Mouse (Mus musculus) embryonic stem cell, embryonic (primary cell): ENCODE data around the gene Timm13.

Experiments used
- CTCF ChIA-PET, 4 experiments: fragments of 300-600 bp in 2 of 4; fragments of 350-600 bp in 2 of 4; sonication (Branson Sonifier 250); formaldehyde crosslinking; loops; one replicate each; lab custom pipeline; 2022; ENCODE audit warnings: inconsistent platforms in 2 of 4; lab: Charles Lee
- POLR2A ChIA-PET, 4 experiments: fragments of 300-600 bp in 2 of 4; fragments of 350-600 bp in 2 of 4; sonication (Branson Sonifier 250); formaldehyde crosslinking; loops; one replicate each; lab custom pipeline; 2022; ENCODE audit warnings: antibody characterized with exemption in 4 of 4, inconsistent platforms in 1 of 4; lab: Charles Lee

Timm13 gene

DNA sequence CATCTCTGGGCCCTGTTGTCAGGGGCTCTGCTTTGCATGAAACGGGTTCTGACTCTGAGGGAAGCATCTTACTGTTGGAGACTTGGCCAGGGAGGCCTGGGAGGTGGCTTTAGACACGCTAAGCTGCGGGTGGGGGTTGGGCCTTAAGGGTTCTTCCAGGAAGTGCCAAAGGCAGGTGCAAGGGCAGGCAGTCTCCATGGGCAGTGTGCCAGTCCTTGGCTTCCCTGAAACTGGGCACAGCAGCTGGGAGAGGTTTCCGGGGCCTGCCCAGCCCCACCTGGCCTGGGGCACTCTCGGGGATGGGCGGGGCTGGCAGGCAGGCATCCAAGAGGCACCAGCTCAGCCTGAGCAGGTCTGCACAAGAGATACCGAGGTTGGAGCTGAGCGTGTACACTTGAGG, 36.9 kb upstream of the Timm13 start:
- POLR2A ChIA-PET: interaction anchor here (0.7 to 26.8 kb wide), 28 partner anchors 3 to 315 kb away, joined by 3 to 1108 read pairs (median 4); partner anchors contain the start of genes Gadd45b (in 4 of the 4), Amh (in 1 of the 4), Csnk1g2 (in 1 of the 4) and Eef2 (in 1 of the 4)
- CTCF ChIA-PET: interaction anchor here (0.6 to 2.3 kb wide), 10 partner anchors 8 to 53 kb away, joined by 3 to 16 read pairs (median 4); partner anchors contain the start of gene Gadd45b (in 2 of the 4)

DNA sequence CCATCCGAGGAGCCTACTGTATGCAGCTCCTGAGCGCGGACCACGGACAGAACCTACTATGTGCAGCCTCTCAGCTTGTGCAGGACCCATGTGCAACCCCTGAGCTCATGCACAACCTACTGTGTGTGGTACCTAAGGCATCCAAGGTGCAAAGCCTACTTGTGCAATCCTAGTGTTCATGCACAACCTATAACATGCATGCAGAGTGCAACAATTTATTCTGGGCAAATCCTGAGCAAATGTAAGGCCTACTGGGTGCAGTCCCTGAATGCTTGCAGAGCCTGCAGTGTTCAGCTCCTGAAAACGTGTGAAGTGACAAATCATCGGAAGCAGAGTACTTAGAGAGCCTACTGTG, 36.0 kb upstream of the Timm13 start:
- POLR2A ChIA-PET: interaction anchor here in 3 of 4 experiments (0.8 to 26.8 kb wide), 29 partner anchors 4 to 315 kb away, joined by 3 to 1108 read pairs (median 4); partner anchors contain the start of genes Gadd45b (in 2 of the 3), Csnk1g2 (in 1 of the 3), Eef2 (in 1 of the 3) and Lmnb2 (in 1 of the 3)
- CTCF ChIA-PET: interaction anchor here (0.6 to 2.3 kb wide), 18 partner anchors 8 to 62 kb away, joined by 3 to 16 read pairs (median 4); partner anchors contain the start of gene Timm13 (in 1 of the 4)

- POLR2A ChIA-PET: interaction anchor here in 3 of 4 experiments (0.8 to 26.8 kb wide), 26 partner anchors 4 to 314 kb away, joined by 3 to 1108 read pairs (median 6); partner anchors contain the start of genes Csnk1g2 (in 1 of the 3), Eef2 (in 1 of the 3), Gadd45b (in 1 of the 3) and Lmnb2 (in 1 of the 3)
- CTCF ChIA-PET: interaction anchor here (0.6 to 2.3 kb wide), 17 partner anchors 8 to 62 kb away, joined by 3 to 16 read pairs (median 4); partner anchors contain the start of gene Timm13 (in 1 of the 4)
Observed at GRCm38 (mm10) chr10:80936135-80936809, 35.5 kb upstream of the Timm13 start.

- ChIA-PET POLR2A (interaction anchor here in 3 of 4 experiments (0.5 to 26.8 kb wide), 23 partner anchors 5 to 242 kb away, joined by 3 to 1108 read pairs (median 5); partner anchors contain the start of genes Gadd45b (in 1 of the 3), Lmnb2 (in 1 of the 3) and Sgta (in 1 of the 3)), CTCF (interaction anchor here in 3 of 4 experiments (0.9 to 4.2 kb wide), 10 partner anchors 11 to 63 kb away, joined by 3 to 22 read pairs (median 4); no protein-coding TSS in a partner anchor)
Observed at GRCm38 (mm10) chr10:80935698-80936097, 34.9 kb upstream of the Timm13 start.

DNA sequence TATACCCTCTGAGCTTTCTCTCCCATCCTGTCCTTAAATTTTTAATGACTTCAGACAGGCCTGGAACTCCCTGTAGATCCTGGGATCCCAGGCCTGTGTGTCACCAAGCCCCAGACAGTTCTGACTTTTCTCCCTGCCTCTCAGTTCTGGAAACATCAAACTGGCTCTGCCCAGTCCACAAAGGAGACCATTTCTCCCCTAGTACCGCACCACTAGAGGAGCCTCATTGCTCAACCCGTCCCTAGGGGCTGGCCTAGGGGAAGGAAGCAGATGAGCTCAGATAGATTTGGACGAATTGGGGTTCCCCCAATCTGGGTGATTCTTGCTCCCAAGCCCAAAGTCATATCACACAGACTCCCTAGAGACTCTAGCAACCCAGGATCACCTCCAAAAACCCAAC, 34.5 kb upstream of the Timm13 start:
- CTCF ChIA-PET: interaction anchor here in 3 of 4 experiments (0.6 to 4.2 kb wide), 10 partner anchors 11 to 842 kb away, joined by 3 to 22 read pairs (median 4); no protein-coding TSS in a partner anchor
- POLR2A ChIA-PET: interaction anchor here in 3 of 4 experiments (0.5 to 26.8 kb wide), 28 partner anchors 5 to 259 kb away, joined by 3 to 1108 read pairs (median 4); partner anchors contain the start of genes Lmnb2 (in 2 of the 3), Ap3d1 (in 1 of the 3) and Gadd45b (in 1 of the 3)

DNA sequence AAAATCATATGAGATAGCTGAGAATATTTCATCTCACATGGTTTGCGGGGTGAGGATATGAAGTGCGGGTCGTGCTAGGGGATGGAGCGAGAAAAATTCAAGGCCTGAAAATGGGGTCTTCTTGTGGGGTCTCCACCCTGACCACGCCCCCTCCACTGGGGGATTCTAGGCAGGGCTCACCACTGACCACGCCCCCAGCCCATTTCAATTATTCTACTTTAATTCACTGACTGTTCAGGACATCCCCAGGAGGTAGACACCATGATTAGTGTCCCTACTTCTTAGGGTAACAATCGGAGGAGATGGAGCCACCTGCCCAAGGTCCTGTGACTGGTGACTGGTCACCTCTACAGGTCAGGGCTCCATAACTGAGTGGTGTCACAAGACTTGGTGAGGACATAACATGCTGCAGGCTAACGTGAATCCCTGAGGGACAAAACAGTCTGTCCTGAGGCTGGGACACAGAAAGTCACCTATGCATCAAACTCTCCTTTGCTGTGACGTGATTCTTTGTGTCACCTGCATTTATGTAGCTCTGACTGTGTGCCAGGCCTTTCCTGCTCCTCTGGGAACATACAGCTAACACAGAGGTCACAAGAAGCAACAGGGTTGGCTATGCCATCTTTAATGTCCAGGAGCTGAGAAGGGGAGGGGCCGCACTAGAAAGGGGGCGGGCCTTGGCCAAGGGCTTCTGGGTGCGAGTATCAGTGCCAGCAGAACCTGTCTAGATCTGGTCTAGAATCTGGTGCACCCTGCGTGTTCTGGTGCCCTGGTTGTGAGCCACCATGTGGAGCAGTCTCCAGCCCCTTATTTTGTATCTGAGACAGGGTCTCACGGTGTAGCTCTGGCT, 33.6 kb upstream of the Timm13 start:
- CTCF ChIA-PET: interaction anchor here in 3 of 4 experiments (0.6 to 4.2 kb wide), 13 partner anchors 12 to 841 kb away, joined by 3 to 22 read pairs (median 3); no protein-coding TSS in a partner anchor
- POLR2A ChIA-PET: interaction anchor here in 3 of 4 experiments (0.6 to 26.8 kb wide), 36 partner anchors 6 to 421 kb away, joined by 3 to 1108 read pairs (median 4); partner anchors contain the start of genes Lmnb2 (in 2 of the 3), Ap3d1 (in 1 of the 3), Eef2 (in 1 of the 3) and Gadd45b (in 1 of the 3)

DNA sequence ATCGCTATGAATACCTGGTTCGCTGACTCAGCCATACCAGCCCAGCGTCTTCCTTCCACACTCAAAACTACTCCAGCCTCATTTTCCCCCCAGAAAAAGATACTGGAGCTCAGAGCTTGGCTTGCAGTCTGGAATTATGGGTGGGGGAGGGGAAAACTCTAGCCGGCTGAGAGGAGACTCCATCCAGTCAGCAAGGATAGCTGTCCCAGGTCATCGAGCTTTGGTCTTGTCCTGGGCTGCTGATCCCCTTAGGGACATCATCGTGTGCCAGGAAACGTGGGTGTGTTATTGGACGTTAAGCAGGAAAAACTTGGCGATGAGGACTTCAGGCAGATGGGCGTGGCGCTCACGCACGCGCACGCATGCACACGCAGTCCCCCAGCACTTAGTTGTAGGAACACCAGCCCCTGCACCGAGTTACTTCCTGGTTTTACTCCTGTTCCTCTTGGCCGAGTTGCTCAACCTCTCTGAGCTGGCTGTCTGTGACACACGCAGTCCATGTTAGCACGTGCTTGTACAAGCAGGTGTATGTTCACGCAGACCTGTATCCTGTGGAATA, 32.7 kb upstream of the Timm13 start:
- ChIA-PET POLR2A (interaction anchor here (0.6 to 26.8 kb wide), 36 partner anchors 7 to 422 kb away, joined by 3 to 1108 read pairs (median 4); partner anchors contain the start of genes Lmnb2 (in 2 of the 4), Timm13 (in 2 of the 4), Eef2 (in 1 of the 4) and Gadd45b (in 1 of the 4)), CTCF (interaction anchor here (0.5 to 4.2 kb wide), 13 partner anchors 10 to 183 kb away, joined by 3 to 22 read pairs (median 4); no protein-coding TSS in a partner anchor)

GRCm38 (mm10) chr10:80932700-80933420, 32.1 kb upstream of the Timm13 start:
- ChIA-PET CTCF (interaction anchor here (0.5 to 5.3 kb wide), 20 partner anchors 7 to 127 kb away, joined by 3 to 91 read pairs (median 4); no protein-coding TSS in a partner anchor), POLR2A (interaction anchor here (0.6 to 26.8 kb wide), 48 partner anchors 7 to 712 kb away, joined by 3 to 1108 read pairs (median 4); partner anchors contain the start of genes Lmnb2 (in 2 of the 4), Timm13 (in 2 of the 4), Ap3d1 (in 1 of the 4) and Eef2 (in 1 of the 4))

DNA sequence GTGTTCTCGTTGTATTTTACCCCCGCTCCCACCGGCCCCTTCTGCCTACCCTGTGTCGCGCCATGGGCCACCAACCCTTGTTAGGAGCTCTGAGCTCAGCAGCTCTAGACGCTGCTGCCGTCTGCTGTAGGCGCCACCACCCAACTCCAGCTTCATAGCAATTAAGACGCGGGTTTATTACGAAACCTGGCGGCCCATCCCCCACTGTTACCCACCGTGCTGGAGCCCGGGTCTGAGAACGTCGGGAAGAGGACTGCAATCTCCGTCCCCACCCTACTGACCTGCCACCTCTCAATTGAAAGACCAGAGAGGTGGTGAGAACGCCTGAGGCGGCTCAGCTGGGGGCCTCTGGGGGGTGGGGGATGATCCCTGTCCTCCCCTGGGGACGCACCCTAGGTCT, 31.4 kb upstream of the Timm13 start:
- ChIA-PET POLR2A (interaction anchor here (0.6 to 26.8 kb wide), 44 partner anchors 6 to 711 kb away, joined by 3 to 1108 read pairs (median 4); partner anchors contain the start of genes Timm13 (in 2 of the 4), Ap3d1 (in 1 of the 4), Eef2 (in 1 of the 4) and Gadd45b (in 1 of the 4)), CTCF (interaction anchor here in 3 of 4 experiments (0.6 to 5.3 kb wide), 13 partner anchors 8 to 426 kb away, joined by 3 to 91 read pairs (median 4); no protein-coding TSS in a partner anchor)

- ChIA-PET CTCF (interaction anchor here (0.5 to 5.3 kb wide), 14 partner anchors 9 to 666 kb away, joined by 3 to 91 read pairs (median 4); no protein-coding TSS in a partner anchor), POLR2A (interaction anchor here in 3 of 4 experiments (0.6 to 26.8 kb wide), 45 partner anchors 6 to 711 kb away, joined by 3 to 1108 read pairs (median 15); partner anchors contain the start of genes Lmnb2 (in 2 of the 3), Map2k2 (in 2 of the 3), 4930442H23Rik (in 1 of the 3) and Ap3d1 (in 1 of the 3))
Observed at GRCm38 (mm10) chr10:80931695-80932094, 30.9 kb upstream of the Timm13 start.

DNA sequence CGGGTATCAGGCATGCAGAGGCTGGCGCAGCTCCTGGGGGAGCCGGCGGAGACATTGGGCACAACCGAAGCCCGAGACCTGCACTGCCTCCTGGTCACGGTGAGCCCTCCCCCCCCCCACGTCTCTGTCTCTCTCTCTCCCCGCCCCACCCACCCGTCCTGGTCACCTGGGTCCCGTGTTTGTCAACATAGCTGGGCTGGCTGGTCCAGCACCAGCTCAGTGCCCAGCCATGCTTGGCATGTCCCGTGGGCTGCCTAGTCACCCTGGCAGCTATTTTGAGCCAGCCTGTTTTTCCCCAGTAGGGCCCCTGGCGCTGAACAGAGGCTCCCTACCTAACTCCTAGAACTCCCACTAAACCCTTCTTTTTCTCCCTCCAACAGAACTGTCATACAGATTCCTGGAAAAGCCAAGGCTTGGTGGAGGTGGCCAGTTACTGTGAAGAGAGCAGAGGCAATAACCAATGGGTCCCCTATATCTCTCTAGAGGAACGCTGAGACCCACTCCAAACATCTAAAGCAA, 30.4 kb upstream of the Timm13 start:
- ChIA-PET POLR2A (interaction anchor here in 3 of 4 experiments (0.7 to 26.8 kb wide), 51 partner anchors 5 to 421 kb away, joined by 3 to 1108 read pairs (median 31); partner anchors contain the start of genes Lmnb2 (in 2 of the 3), Sgta (in 2 of the 3), Timm13 (in 2 of the 3) and 4930442H23Rik (in 1 of the 3)), CTCF (interaction anchor here (0.5 to 5.7 kb wide), 12 partner anchors 8 to 666 kb away, joined by 3 to 96 read pairs (median 5); no protein-coding TSS in a partner anchor)

DNA sequence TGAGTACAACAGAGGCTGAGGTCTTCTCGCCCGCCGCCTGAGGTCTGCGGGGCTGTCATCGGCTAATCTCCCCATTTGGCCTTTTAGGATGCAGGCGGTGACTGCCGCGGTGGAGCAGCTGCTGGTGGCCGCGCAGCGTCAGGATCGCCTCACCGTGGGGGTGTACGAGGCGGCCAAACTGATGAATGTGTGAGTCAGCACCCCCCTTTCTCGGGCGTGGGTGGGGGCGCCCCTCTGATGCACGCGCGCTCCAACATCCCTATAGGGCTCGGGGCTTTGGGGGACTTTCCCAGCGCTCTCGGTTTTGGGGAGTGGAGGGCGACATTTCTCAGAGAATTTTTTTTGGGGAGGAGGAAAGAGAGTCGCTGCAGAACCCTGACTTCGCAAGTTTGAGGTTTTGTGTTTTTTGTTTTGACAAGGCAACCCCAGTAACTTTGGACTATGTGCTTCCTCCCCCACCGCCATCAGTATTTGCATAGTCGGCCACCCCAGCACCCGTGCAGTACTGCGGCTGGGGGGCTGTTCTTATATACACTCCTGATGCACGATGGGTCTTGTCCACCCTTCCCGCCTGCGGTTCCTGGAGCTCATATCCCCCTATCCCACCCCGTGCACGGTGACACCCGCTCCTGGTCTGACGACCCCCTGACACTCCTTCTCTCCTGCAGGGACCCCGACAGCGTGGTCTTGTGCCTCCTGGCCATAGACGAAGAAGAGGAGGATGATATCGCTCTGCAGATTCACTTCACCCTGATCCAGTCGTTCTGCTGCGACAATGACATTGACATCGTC, 29.8 kb upstream of the Timm13 start:
- POLR2A ChIA-PET: interaction anchor here (0.5 to 26.8 kb wide), 143 partner anchors 5 to 612 kb away, joined by 3 to 1108 read pairs (median 9); partner anchors contain the start of genes Lmnb2 (in 3 of the 4), Slc39a3 (in 3 of the 4), Amh (in 2 of the 4) and Ap3d1 (in 2 of the 4)
- CTCF ChIA-PET: interaction anchor here (0.7 to 5.7 kb wide), 29 partner anchors 9 to 640 kb away, joined by 3 to 105 read pairs (median 13); partner anchors contain the start of genes Ap3d1 (in 1 of the 4), Gng7 (in 1 of the 4) and Timm13 (in 1 of the 4)

- CTCF ChIA-PET: interaction anchor here (0.5 to 5.7 kb wide), 92 partner anchors 8 to 641 kb away, joined by 3 to 105 read pairs (median 5); partner anchors contain the start of genes Ap3d1 (in 1 of the 4), Atp8b3 (in 1 of the 4), Gng7 (in 1 of the 4) and Lmnb2 (in 1 of the 4)
- POLR2A ChIA-PET: interaction anchor here (0.5 to 26.8 kb wide), 339 partner anchors 4 to 1076 kb away, joined by 3 to 1108 read pairs (median 5); partner anchors contain the start of genes Timm13 (in 4 of the 4), Ap3d1 (in 3 of the 4), Gng7 (in 3 of the 4) and Lmnb2 (in 3 of the 4)
Observed at GRCm38 (mm10) chr10:80929299-80930226, 28.8 kb upstream of the Timm13 start, which contains the start of gene Gadd45b. TSS of gene Gadd45b (plus strand) at chr10:80930073.
